In genomic region chr15:32437654-32438053, GRCm38 (mm10) we compare ENCODE assay signal across 7 mouse cellular contexts.
DNase-seq lines count a peak whose midpoint lies in the region; ATAC-seq and TF ChIP-seq lines count a peak whose summit lies in the region.

No protein-coding gene starts in this region.

- no peak overlapping the region for H3K9ac ChIP-seq in forebrain, postnatal 0 days
- H3K9ac ChIP-seq in hindbrain, embryonic 12.5 days: no peak overlapping the region
- H3K9ac ChIP-seq in midbrain, embryonic 12.5 days (replicated peaks): no peak overlapping the region
- H3K9ac ChIP-seq in stomach, embryonic 14.5 days (replicated peaks; ENCODE audit: low read depth, low read length): no peak overlapping the region

- peak; percentile 78 for TF ChIP-seq CTCF in forebrain, postnatal 0 days (IDR thresholded peaks at IDR 0.05; ENCODE audit: low read depth)

- WGBS in forebrain, postnatal 0 days: 25% methylated on average over 6 of the region's 6 CpGs
- WGBS in hindbrain, embryonic 12.5 days: 20% methylated on average over 6 of the region's 6 CpGs
- WGBS in midbrain, embryonic 12.5 days: 25% methylated on average over 6 of the region's 6 CpGs
- WGBS in stomach, embryonic 14.5 days: 19% methylated on average over 6 of the region's 6 CpGs

- H3K4me1 ChIP-seq in forebrain, postnatal 0 days (ENCODE audit: insufficient read depth): no peaks in the 10 kb centered on the region; the same call in 1 of the 2 replicates
- H3K4me1 ChIP-seq in hindbrain, embryonic 12.5 days: peaks cover 5% of the 10 kb centered on the region
- peaks cover 6% of the 10 kb centered on the region for H3K4me1 ChIP-seq in midbrain, embryonic 12.5 days
- no peaks in the 10 kb centered on the region for H3K4me1 ChIP-seq in stomach, embryonic 14.5 days (ENCODE audit: control insufficient read depth, insufficient read depth, low read length)

- peak; percentile 29 for DNase-seq in WW6 (ENCODE audit: low read depth, low spot score)
- peak; percentile 61 for DNase-seq in cerebellum, adult 11-12 months
- peak; percentile 66 for DNase-seq in forebrain, postnatal 0 days
- DNase-seq in left cerebral cortex, adult 11 months (ENCODE audit: low spot score): peak; percentile 61

- no peak overlapping the region for H3K27ac ChIP-seq in forebrain, postnatal 0 days (ENCODE audit: low read depth, low read length)
- H3K27ac ChIP-seq in hindbrain, embryonic 12.5 days: no peak overlapping the region
- H3K27ac ChIP-seq in midbrain, embryonic 12.5 days (replicated peaks): no peak overlapping the region
- H3K27ac ChIP-seq in stomach, embryonic 14.5 days (ENCODE audit: low read length): no peak overlapping the region

- H3K4me3 ChIP-seq in forebrain, postnatal 0 days (ENCODE audit: low read depth, low read length): no peak overlapping the region
- no peak overlapping the region for H3K4me3 ChIP-seq in hindbrain, embryonic 12.5 days
- no peak overlapping the region for H3K4me3 ChIP-seq in midbrain, embryonic 12.5 days
- H3K4me3 ChIP-seq in stomach, embryonic 14.5 days (ENCODE audit: low read depth, low read length): no peak overlapping the region

- no peaks in the 10 kb centered on the region for H3K27me3 ChIP-seq in forebrain, postnatal 0 days (ENCODE audit: insufficient read depth, low read length)
- no peaks in the 10 kb centered on the region for H3K27me3 ChIP-seq in hindbrain, embryonic 12.5 days
- no peaks in the 10 kb centered on the region for H3K27me3 ChIP-seq in midbrain, embryonic 12.5 days
- H3K27me3 ChIP-seq in stomach, embryonic 14.5 days (ENCODE audit: control insufficient read depth, insufficient read depth, low read length): no peaks in the 10 kb centered on the region

- ATAC-seq in forebrain, postnatal 0 days: peak; percentile 45; the same call in 1 of the 2 replicates
- peak; percentile 75 for ATAC-seq in hindbrain, embryonic 12.5 days (ENCODE audit: low FRiP score)
- peak; percentile 68; the same call in 1 of the 2 replicates for ATAC-seq in midbrain, embryonic 12.5 days (ENCODE audit: low FRiP score, low read depth)
- peak; percentile 49; the same call in 1 of the 2 replicates for ATAC-seq in stomach, embryonic 14.5 days (ENCODE audit: insufficient number of reproducible peaks, insufficient read depth, low FRiP score, low read depth)

- H3K9me3 ChIP-seq in forebrain, postnatal 0 days (ENCODE audit: low read length): no peaks in the 10 kb centered on the region
- H3K9me3 ChIP-seq in hindbrain, embryonic 12.5 days (replicated peaks): no peaks in the 10 kb centered on the region
- no peaks in the 10 kb centered on the region for H3K9me3 ChIP-seq in midbrain, embryonic 12.5 days
- no peaks in the 10 kb centered on the region for H3K9me3 ChIP-seq in stomach, embryonic 14.5 days (ENCODE audit: control insufficient read depth, low read depth, low read length)

- H3K36me3 ChIP-seq in forebrain, postnatal 0 days (ENCODE audit: insufficient read depth): no peaks in the 10 kb centered on the region; the same call in 1 of the 2 replicates
- H3K36me3 ChIP-seq in hindbrain, embryonic 12.5 days: no peaks in the 10 kb centered on the region
- H3K36me3 ChIP-seq in midbrain, embryonic 12.5 days: no peaks in the 10 kb centered on the region
- no peaks in the 10 kb centered on the region for H3K36me3 ChIP-seq in stomach, embryonic 14.5 days (ENCODE audit: control insufficient read depth, insufficient read depth, low read length)

- H3K4me2 ChIP-seq in forebrain, postnatal 0 days (ENCODE audit: low read depth): no peak overlapping the region
- H3K4me2 ChIP-seq in hindbrain, embryonic 12.5 days (replicated peaks): no peak overlapping the region
- no peak overlapping the region for H3K4me2 ChIP-seq in midbrain, embryonic 12.5 days (replicated peaks)
- no peak overlapping the region for H3K4me2 ChIP-seq in stomach, embryonic 14.5 days (replicated peaks; ENCODE audit: low read depth, low read length)
